Mouse (Mus musculus): ENCODE measurements around the gene Eif5a. TPM values are rescaled to one million over a fixed set of nuclear protein-coding genes. Genes with fewer than 3 reads are reported as not detected.
"Not testable (repeated sequence)": the region's sequence is repeated elsewhere in the genome, so short reads cannot be mapped to it uniquely, and the experiment has no call there.

The Eif5a gene
- polyA plus RNA-seq, 1 experiment from 2014 or later: 1,181 TPM

DNA sequence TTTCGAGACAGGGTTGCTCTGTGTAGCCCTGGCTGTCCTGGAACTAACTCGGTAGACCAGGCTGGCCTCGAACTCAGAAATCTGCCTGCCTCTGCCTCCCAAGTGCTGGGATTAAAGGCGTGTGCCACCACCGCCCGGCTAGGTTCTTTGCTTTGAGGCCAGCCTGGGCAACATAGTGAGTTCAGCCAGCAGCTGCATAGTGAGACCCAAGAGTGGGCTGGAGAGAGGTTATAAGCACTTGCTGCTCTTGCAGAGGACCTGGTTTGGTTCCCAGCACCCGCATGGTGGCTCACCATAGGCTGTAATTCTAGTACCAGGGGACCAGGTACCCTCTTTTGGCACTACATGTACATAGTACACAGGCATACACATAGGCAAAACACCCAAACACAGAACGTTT lies 8.4 kb upstream of the Eif5a start:
- H3K27me3 ChIP-seq (replicated peaks; ENCODE audit: control insufficient read depth, insufficient read depth, low read length); H3K9ac ChIP-seq (replicated peaks; ENCODE audit: low read depth, low read length); H3K36me3 ChIP-seq (ENCODE audit: control insufficient read depth, insufficient read depth); H3K9me3 ChIP-seq (ENCODE audit: control insufficient read depth, low read length); H3K4me1 ChIP-seq (replicated peaks; ENCODE audit: control insufficient read depth, insufficient read depth, low read length); H3K27ac ChIP-seq (ENCODE audit: low read length); H3K4me3 ChIP-seq (replicated peaks; ENCODE audit: low read length); H3K4me2 ChIP-seq (ENCODE audit: low read length); ATAC-seq: not testable (repeated sequence)
- WGBS: 91% methylated on average over 8 of the region's 8 CpGs

DNA sequence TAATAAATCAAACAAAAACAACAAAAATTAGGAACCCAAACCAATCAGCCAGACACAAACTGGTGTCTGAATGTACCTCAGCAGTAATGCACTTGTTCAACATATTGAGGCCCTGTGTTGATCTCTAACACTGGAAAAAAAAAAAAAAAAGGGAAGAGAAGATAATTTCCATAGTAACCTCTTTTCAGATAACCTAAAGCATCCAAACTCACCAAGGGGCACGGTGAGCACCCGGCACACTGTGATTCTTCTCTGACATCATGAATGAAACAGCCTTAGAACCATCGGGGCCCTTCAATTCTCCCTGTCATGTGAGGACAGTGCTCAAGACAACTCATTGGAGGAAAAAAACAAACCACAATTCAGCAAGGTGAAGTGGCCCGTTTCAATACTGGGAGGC lies 8.0 kb upstream of the Eif5a start:
- no peaks in the 10 kb centered on the region for H3K27me3 ChIP-seq (replicated peaks; ENCODE audit: control insufficient read depth, insufficient read depth, low read length)
- no peak overlapping the region for H3K9ac ChIP-seq (replicated peaks; ENCODE audit: low read depth, low read length)
- no peak overlapping the region for H3K4me2 ChIP-seq (ENCODE audit: low read length)
- peaks cover 7% of the 10 kb centered on the region for H3K4me1 ChIP-seq (replicated peaks; ENCODE audit: control insufficient read depth, insufficient read depth, low read length)
- no peaks in the 10 kb centered on the region for H3K9me3 ChIP-seq (ENCODE audit: control insufficient read depth, low read length)
- no peak overlapping the region for H3K27ac ChIP-seq (ENCODE audit: low read length)
- ATAC-seq: no peak
- 88% methylated on average over 4 of the region's 4 CpGs for WGBS
- no peak overlapping the region for H3K4me3 ChIP-seq (replicated peaks; ENCODE audit: low read length)
- no peaks in the 10 kb centered on the region for H3K36me3 ChIP-seq (ENCODE audit: control insufficient read depth, insufficient read depth)

DNA sequence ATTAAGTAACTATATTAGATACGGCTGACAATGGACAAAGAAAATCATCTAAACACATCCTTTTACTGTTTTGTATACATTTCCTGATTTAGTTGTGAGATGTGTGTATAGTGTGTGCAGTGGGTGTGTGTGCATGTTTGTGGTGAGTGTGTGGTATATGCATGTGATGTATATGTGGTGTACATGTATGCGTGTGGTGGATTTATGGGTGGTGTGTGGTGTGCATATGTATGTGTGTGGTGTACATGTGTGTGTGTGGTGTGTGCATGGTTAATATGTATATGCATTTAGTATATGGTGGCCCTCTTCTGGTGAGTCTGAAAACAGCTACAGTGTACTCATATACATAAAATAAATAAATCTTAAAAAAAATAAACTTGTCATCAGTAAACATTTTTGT lies 5.7 kb upstream of the Eif5a start:
- WGBS: 98% methylated on average over 2 of the region's 2 CpGs
- Histone ChIP-seq H3K4me2 (ENCODE audit: low read length) (no peak overlapping the region), H3K9me3 (ENCODE audit: control insufficient read depth, low read length) (no peaks in the 10 kb centered on the region), H3K9ac (replicated peaks; ENCODE audit: low read depth, low read length) (no peak overlapping the region), H3K27ac (ENCODE audit: low read length) (no peak overlapping the region), H3K36me3 (ENCODE audit: control insufficient read depth, insufficient read depth) (no peaks in the 10 kb centered on the region), H3K4me3 (replicated peaks; ENCODE audit: low read length) (no peak overlapping the region), H3K27me3 (replicated peaks; ENCODE audit: control insufficient read depth, insufficient read depth, low read length) (no peaks in the 10 kb centered on the region), H3K4me1 (replicated peaks; ENCODE audit: control insufficient read depth, insufficient read depth, low read length) (peaks cover under 1% of the 10 kb centered on the region)
- ATAC-seq: no peak

DNA sequence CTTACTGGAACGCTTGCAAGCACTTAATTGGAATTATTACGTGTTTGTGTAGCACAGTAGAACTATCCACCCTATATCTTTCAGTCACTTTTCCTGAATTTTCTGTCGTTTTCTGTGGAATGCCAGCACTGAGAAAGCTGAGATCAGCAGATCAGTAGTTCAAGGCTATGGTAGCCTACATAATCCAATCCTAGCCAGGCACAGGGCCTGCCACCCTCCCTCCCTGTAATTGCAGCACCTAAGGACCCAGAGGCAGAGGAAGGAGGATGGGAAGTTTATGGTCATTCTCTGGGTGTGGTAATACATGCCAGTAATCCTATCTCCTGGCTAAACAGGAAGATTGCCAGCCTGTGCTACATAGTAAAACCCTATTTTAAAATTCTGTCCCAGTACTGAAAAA lies 1.0 kb upstream of the Eif5a start:
- whole genome bisulfite sequencing: 60% methylated on average over 3 of the region's 3 CpGs
- no peaks in the 10 kb centered on the region for H3K9me3 ChIP-seq (ENCODE audit: control insufficient read depth, low read length)
- no peak for ATAC-seq
- H3K27ac ChIP-seq (ENCODE audit: low read length): no peak overlapping the region
- H3K4me3 ChIP-seq (replicated peaks; ENCODE audit: low read length): no peak overlapping the region
- H3K36me3 ChIP-seq (ENCODE audit: control insufficient read depth, insufficient read depth): peaks cover 9% of the 10 kb centered on the region
- peaks cover 21% of the 10 kb centered on the region for H3K4me1 ChIP-seq (replicated peaks; ENCODE audit: control insufficient read depth, insufficient read depth, low read length)
- H3K9ac ChIP-seq (replicated peaks; ENCODE audit: low read depth, low read length): no peak overlapping the region
- H3K4me2 ChIP-seq (ENCODE audit: low read length): no peak overlapping the region
- no peaks in the 10 kb centered on the region for H3K27me3 ChIP-seq (replicated peaks; ENCODE audit: control insufficient read depth, insufficient read depth, low read length)

DNA sequence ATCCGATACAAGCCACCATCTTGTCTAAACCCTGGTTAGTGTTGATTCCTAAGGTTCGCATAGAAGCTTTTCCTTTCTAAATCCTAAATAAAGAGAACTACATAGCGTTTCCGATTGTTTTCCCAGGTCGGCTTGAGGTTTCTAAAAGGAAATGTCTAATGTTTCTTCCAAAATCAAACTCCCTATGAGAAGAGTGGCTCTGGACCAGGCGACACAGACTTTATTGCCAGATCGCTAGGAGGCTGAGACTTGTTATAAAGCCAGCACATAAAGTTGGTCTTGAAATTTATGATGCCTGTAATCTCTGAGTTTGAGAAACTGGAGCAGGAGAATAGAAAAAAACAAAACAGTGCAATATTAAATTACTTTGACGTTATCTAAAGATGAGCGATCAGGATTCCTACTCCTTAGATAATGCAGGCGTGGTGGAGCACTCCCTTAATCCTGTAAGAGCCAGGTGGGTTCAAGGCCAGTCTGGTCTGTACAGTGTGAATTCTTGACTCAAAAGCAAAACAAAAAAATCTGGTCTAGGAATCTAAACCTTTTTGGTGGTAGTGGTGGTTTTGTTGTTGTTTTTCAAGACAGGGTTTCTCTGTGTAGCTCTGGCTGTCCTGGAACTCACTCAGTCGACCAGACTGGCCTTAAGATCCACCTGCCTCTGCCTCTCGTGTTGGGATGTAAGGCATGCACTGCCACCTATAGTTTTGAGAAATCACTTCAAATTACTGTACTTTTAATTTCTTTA lies 426 bp upstream of the Eif5a start:
- no peak for ATAC-seq
- peak overlapping the region; percentile 64 for H3K9ac ChIP-seq (replicated peaks; ENCODE audit: low read depth, low read length)
- no peaks in the 10 kb centered on the region for H3K9me3 ChIP-seq (ENCODE audit: control insufficient read depth, low read length)
- peak overlapping the region; percentile 61 for H3K4me3 ChIP-seq (replicated peaks; ENCODE audit: low read length)
- peak overlapping the region; percentile 98 for H3K27ac ChIP-seq (ENCODE audit: low read length)
- WGBS: 2% methylated on average over 12 of the region's 12 CpGs
- H3K36me3 ChIP-seq (ENCODE audit: control insufficient read depth, insufficient read depth): peaks cover 15% of the 10 kb centered on the region
- peaks cover 21% of the 10 kb centered on the region for H3K4me1 ChIP-seq (replicated peaks; ENCODE audit: control insufficient read depth, insufficient read depth, low read length)
- H3K27me3 ChIP-seq (replicated peaks; ENCODE audit: control insufficient read depth, insufficient read depth, low read length): no peaks in the 10 kb centered on the region
- H3K4me2 ChIP-seq (ENCODE audit: low read length): peak overlapping the region; percentile 79

DNA sequence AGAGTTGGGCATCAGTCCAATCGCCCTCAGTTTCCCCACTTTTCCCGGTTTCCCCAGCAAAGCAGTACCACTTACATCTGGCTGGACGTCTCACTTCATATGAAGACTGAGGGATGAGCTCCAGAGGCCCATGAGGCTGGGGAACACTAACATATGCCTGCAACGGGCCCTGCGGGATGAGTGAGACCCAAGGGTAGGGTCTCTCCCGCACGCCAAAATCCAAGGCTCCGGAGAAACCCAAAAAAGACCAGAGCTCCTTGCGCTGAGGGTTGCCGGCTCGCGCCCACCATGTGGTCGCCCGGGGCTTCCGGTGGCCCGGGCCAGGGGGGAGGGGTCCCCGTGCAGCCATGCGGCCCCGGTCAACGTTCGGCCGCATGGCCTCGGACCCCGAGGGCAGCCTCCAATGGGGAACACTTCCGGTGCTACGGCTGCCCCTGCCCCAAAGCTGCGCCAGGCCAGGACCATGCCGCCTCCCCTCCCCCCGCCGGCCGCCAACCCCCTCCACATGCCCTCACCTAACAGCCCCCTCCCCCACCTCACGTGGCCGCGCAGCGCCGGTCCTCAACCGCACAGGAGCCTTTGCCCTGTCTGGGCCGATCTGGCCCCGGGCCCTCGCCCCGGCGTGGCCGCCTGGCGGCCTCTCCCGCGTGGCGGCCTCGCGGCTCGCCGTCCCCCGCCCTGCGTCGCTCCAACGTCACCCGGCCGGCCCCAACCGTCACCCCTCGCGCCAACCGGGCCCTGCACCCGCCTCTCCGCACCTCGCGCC lies 1.3 kb downstream of the Eif5a start:
- Histone ChIP-seq H3K27me3 (replicated peaks; ENCODE audit: control insufficient read depth, insufficient read depth, low read length) (no peaks in the 10 kb centered on the region), H3K9me3 (ENCODE audit: control insufficient read depth, low read length) (no peaks in the 10 kb centered on the region), H3K4me2 (ENCODE audit: low read length) (peak overlapping the region; percentile 97), H3K4me3 (replicated peaks; ENCODE audit: low read length) (peak overlapping the region; percentile 87), H3K36me3 (ENCODE audit: control insufficient read depth, insufficient read depth) (peaks cover 22% of the 10 kb centered on the region), H3K4me1 (replicated peaks; ENCODE audit: control insufficient read depth, insufficient read depth, low read length) (peaks cover 22% of the 10 kb centered on the region), H3K9ac (replicated peaks; ENCODE audit: low read depth, low read length) (peak overlapping the region; percentile 89), H3K27ac (ENCODE audit: low read length) (peak overlapping the region; percentile 88)
- WGBS: under 1% methylated on average over 62 of the region's 65 CpGs
- no peak for ATAC-seq

DNA sequence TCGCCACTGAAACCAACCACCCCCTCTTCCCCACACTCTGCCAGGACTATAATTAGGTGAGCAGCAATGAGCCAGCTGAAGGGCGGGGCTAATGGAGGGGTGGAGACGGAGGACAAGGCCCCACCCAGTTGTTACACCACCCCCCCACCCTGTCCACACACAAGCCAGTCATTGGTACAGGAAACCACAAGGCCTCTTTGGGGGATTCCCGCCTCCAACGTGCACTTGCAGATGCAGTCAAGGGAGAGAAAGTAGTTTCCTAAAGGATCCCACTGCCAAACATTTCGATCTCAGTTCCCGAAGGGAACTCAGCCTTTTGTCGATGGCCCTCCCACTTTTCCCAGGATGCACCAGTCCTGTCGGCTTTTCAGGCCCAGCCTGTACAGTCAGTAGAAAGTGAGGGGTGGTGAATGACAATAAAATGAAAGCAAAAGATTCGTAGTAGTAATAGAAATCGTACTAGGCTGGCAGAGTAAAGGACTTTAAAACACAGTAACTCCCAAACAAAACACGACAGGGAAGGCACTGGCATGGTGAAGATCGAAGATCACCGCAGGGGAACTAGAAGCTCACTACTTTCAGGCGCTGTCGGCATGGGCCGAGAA lies 2.0 kb downstream of the Eif5a start:
- peaks cover 25% of the 10 kb centered on the region for H3K36me3 ChIP-seq (ENCODE audit: control insufficient read depth, insufficient read depth)
- no peaks in the 10 kb centered on the region for H3K9me3 ChIP-seq (ENCODE audit: control insufficient read depth, low read length)
- no peaks in the 10 kb centered on the region for H3K27me3 ChIP-seq (replicated peaks; ENCODE audit: control insufficient read depth, insufficient read depth, low read length)
- ATAC-seq: no peak
- H3K27ac ChIP-seq (ENCODE audit: low read length): peak overlapping the region; percentile 88
- peak overlapping the region; percentile 87 for H3K4me3 ChIP-seq (replicated peaks; ENCODE audit: low read length)
- H3K4me2 ChIP-seq (ENCODE audit: low read length): peak overlapping the region; percentile 97
- WGBS: under 1% methylated on average over 17 of the region's 17 CpGs
- peaks cover 29% of the 10 kb centered on the region for H3K4me1 ChIP-seq (replicated peaks; ENCODE audit: control insufficient read depth, insufficient read depth, low read length)
- H3K9ac ChIP-seq (replicated peaks; ENCODE audit: low read depth, low read length): peak overlapping the region; percentile 89

DNA sequence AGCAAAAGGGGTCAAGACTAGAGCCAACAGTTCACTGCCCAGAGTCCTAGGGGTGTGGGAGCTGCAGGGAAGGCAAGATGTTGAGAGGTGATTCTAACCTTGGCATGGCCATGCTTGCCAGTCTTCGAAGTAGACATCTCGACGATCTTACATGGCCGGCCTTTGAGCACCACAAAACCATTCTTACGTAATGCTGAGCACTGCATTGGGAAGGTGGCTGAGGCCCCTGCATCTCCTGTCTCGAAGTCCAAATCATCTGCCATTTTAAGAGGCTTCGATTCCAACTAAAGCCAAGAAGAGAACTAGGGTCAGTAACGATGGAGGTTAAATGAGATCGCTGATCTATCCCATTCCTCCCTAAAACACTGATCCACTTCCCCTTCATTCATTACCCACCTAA lies 2.7 kb downstream of the Eif5a start:
- Histone ChIP-seq H3K4me3 (replicated peaks; ENCODE audit: low read length) (peak overlapping the region; percentile 87), H3K36me3 (ENCODE audit: control insufficient read depth, insufficient read depth) (peaks cover 25% of the 10 kb centered on the region), H3K4me2 (ENCODE audit: low read length) (peak overlapping the region; percentile 97), H3K4me1 (replicated peaks; ENCODE audit: control insufficient read depth, insufficient read depth, low read length) (peaks cover 34% of the 10 kb centered on the region), H3K27ac (ENCODE audit: low read length) (no peak overlapping the region), H3K27me3 (replicated peaks; ENCODE audit: control insufficient read depth, insufficient read depth, low read length) (no peaks in the 10 kb centered on the region), H3K9ac (replicated peaks; ENCODE audit: low read depth, low read length) (0 out of 2 replicates have a peak overlapping the region, but pooled peaks have one; percentile 28), H3K9me3 (ENCODE audit: control insufficient read depth, low read length) (no peaks in the 10 kb centered on the region)
- ATAC-seq: no peak
- 85% methylated on average over 9 of the region's 9 CpGs for WGBS

DNA sequence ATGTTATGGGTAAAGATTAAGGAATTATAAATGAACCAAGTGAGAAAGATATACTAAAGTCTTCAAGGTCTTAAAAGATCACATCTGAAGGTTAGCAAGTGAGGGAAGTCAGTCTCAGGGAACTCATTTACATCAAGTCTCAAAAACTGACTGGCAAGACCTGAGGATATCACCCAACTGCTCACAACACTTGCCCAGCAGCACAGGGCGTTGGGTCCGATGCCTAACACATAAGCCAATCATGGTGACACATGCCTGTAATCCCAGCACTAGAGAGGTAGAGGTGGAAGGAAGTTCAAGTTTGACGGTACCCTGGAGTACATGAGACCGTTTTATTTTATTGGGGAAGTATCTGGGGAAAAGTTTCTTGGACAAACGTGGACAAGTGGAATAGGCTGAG lies 3.6 kb downstream of the Eif5a start:
- Histone ChIP-seq H3K4me1 (replicated peaks; ENCODE audit: control insufficient read depth, insufficient read depth, low read length) (peaks cover 40% of the 10 kb centered on the region), H3K27ac (ENCODE audit: low read length) (no peak overlapping the region), H3K36me3 (ENCODE audit: control insufficient read depth, insufficient read depth) (peaks cover 25% of the 10 kb centered on the region), H3K4me2 (ENCODE audit: low read length) (no peak overlapping the region), H3K27me3 (replicated peaks; ENCODE audit: control insufficient read depth, insufficient read depth, low read length) (no peaks in the 10 kb centered on the region), H3K9me3 (ENCODE audit: control insufficient read depth, low read length) (no peaks in the 10 kb centered on the region), H3K9ac (replicated peaks; ENCODE audit: low read depth, low read length) (no peak overlapping the region), H3K4me3 (replicated peaks; ENCODE audit: low read length) (no peak overlapping the region)
- WGBS: 88% methylated on average over 5 of the region's 5 CpGs
- ATAC-seq: no peak
